Mouse (Mus musculus): ENCODE results near the gene Dus3l.

Gene Dus3l

DNA sequence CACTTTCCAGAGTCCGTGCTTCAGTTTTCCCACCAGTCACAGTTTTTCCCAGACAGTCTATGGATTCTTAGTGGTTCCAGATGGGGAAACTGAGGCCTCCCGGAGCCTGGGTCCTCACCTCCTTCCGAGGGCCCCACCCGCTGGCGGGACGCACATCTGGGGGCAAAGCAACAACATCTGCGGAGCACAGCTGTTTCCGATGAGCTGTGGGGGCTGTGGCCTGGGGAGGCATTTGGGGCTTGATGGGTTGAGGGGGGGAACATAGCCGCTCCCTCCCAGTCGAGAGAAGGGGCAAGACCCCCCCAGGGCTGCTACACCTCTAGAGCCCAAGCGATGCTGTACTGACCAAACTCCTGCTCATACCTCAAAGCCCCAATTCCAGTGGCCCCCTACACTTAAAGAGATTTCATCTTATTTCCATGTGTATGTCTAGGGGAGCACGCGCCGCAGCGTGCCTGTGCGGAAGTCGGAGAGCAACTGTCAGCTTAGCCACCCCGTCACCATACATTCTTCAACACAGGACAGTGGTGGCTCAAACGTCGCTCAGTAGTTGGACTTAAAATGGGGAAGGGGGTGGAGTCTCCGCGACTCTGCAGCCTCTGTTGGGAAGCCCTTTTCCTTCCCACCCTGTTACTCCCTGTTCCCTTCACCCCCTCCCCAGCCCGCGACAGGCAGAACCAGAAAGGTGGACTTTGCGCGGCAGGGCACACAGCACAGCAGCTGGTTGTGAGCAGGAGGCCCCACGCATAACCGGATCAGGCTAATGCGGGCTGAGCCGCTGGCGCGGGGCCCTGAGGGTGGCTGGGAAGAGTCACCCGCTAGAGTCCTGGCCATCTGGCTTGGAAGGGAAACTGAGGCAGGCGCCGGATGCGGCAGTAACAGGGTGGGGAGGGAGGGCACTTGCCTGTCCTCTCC lies 10.0 kb upstream of the Dus3l start:
- DNase-seq (ENCODE audit: low read depth, low spot score), result peak; percentile 45

DNA sequence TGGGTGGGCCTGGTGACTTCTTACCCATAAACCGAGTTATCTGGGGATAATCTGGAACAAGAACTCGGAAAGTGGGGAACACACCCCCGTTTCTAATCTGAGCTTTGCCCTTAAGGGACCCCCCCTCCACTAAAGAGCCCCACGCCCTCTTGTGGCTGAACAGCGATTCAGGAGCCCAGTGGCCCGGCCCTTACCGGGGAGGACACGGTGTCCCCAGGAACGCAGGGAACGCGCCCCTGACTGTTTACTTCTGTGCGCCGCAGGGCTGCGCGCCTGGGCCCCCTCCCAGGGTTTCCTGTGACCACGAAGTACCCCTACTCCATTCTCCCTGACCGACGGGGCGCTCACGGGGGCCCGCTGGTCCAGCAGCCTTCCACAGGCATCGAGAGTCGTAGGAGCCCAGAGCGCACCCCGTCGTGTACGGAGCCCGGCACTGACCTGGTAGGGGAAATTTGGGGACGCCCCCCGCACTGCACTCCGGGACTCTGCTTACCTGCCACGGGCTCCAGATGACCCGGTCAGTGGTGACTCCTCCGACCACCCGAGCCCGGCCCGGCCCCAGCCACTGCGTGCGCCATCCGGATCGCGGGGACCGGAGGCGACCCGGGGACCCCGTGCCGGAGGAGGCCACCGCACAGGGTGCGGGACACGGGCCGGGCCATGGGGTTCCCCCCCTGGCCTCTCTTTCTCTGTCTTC lies 7.7 kb upstream of the Dus3l start:
- no peak for DNase-seq (ENCODE audit: low read depth, low spot score)

DNA sequence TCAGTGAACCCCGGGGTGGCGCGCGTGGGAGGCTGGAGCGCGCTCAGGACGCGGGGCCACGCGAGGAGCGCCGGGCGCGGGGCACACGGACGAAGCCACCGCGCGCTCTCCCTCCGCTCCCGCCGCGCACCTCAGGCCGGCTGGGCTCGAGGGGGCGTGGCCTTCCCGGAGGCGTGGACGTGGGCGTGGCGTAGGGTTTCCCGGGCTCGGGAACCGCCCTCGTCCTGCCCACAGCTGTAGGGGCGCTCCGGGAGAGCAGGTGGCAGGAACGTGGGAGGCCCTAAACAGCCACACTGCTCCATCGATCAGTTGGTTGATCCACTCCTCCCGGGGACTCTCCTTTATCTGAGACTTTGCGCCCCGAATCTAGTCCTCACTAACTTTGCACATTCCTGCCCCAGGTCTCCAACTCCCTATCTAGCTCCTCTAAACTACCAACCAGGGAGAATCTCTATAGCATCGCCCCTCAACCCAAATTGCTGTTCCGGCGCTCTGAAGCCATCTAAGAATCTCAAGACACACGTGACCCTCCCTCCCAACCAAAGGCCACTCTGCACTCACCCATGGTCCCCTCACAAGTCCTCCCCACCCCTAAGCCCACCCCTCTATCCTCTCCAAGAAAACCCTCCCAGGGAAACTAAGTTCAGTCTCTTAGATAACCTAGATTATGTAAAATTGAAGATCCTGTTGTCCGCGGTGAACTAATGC lies 7.0 kb upstream of the Dus3l start, which contains the start of gene Nrtn:
Gene Nrtn, minus strand, starts transcription at position 115 of the 708 bp plus-strand sequence.
- peak; percentile 82 for DNase-seq (ENCODE audit: low read depth, low spot score)

DNA sequence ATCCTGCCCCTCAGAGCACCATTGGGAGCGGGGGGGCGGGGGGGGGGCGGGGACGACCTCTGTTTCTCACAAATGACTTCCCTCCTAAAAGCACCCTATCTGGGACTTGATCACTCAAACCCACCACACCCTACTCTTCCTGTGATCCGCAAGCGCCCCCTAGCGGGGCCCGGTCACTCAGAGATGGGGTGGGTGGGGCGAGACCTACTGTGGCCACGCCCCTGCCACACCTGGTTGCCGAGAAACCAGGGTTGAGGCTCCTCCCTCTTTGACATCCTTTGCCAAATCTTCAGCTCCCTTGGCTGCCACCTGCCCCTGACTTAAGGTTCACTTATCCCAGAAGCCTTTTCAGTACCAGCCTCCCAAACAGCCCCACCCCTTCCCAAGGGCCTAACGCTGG lies 6.4 kb upstream of the Dus3l start:
- DNase-seq (ENCODE audit: low read depth, low spot score), result peak; percentile 36

DNA sequence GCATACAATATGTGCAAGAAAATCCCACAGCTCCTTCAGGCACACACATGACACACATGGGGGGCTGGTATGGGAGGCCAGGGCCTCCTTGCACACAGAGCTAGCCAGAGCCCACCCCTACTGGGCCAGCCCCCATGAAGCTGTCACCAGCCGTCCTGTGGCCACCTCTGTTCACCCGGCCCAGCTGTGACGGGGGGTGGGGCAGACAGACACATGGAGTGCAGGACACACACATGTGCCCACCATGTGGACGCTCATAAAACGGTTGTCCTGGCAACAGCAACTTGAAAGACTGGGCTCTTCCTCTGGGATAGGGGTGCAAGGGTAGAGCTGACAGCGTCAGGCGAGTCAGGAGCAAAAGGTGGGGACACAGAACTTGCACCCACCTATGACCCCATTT lies 5.3 kb upstream of the Dus3l start:
- DNase-seq (ENCODE audit: low read depth, low spot score), result no peak

DNA sequence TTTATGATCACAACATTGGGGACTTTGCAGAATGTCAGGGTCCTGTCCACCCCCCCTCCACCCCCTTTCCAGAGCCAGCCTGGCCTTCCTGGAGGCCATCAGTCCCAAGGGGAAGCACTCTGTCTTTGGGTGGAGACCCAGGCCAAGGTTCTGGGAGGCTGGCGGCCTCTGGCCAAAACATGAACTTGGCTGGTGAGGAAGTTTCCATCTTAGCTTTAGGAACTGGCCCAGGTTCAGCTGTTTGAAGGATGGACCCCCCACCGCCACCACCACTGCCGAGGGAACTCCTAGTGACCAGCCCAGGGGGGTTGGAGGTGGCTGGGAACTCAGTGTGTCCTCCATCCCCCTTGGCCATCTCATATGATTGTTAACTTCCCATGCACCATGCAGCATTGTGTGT lies 3.5 kb upstream of the Dus3l start:
- DNase-seq (ENCODE audit: low read depth, low spot score), result no peak

DNA sequence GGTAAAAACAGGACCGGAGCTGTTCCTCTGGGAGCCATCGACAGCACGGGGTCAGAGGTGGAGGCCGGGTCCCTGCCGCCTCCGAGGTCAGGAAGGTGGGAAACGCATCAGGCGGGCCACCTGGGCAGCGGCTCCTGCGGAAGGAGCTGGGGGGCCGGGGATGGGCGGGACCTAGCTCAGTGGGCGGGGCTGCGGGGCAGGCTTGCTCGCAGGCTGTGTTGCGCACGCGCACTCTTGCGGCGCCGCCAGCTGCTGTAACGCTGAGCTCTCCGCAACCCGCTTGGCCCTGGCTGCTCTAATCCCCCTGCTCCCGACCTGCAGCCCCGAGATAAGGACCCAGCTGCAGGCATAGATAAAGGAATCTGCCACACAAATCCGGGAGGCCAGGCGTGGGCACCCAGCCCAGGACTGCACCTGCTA lies 2.6 kb upstream of the Dus3l start:
- DNase-seq (ENCODE audit: low read depth, low spot score), result peak; percentile 90

DNA sequence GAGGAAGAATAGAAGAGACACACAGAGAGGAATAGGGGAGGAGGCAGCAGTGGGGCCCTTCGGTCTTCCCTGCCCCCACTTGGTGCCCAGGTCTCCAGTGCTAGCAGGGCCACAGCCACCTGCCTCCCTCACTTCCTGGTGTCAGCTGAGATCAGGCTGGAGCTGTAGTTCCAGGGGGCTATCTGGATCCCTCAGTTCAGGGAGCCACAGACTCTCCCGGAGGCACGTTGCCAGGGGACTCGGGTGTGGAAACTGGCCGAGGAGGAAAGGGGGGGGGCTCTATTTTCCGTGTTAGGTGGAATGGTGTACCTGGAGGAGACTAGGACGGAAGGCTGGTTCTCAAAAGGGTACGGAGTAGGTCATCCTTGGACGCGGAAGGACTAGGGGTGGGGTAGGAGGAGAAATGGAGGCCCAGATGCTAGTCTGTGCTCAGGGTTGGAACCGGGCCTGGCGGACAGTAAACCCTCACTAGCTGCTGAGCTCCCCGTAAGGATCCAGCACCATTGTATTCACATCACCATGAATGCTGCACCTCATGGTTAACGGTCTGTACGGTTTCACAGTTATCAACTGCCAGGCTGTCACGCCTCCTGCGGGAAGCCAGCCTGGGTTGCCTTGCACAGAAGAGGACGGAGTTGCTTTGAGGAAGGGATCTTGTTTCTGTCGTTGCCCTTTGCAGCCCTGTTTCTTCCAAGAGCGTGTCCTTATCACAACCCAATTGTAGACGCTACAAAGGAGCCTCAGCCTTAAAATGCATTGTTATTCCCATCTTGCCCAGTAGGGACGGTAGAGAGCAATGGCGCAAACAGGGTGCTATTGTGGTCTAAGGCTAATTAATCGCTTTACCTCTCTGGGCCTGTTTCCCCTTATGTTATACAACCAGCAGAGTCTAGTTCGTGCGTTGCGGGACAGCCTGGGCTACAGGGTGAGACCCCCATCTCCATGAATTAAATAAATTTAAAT lies 1.5 kb upstream of the Dus3l start:
- DNase-seq (ENCODE audit: low read depth, low spot score), result no peak

DNA sequence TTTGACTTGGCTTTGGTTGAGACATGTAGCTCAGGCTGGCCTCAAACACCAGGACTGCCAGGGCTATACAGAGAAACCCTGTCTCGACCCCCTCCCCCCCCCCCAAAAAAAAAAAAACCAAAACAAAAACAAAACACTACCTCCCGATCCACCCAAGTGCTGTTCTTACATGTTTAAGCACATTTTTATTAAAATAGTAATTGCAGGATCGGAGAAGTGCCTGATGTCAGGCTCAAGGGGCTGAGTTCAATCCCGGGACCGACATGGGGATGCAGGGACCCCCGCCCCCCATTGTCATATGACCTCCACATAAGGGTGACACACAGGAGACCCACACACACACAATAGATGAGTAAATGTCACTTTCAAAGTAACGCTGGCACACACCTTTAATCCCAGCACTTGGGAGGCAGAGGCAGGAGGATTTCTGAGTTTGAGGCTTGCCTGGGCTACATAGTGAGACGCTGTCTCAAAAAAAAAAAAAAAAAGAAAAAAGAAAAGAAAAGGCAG lies 761 bp upstream of the Dus3l start:
- no peak for DNase-seq (ENCODE audit: low read depth, low spot score)

DNA sequence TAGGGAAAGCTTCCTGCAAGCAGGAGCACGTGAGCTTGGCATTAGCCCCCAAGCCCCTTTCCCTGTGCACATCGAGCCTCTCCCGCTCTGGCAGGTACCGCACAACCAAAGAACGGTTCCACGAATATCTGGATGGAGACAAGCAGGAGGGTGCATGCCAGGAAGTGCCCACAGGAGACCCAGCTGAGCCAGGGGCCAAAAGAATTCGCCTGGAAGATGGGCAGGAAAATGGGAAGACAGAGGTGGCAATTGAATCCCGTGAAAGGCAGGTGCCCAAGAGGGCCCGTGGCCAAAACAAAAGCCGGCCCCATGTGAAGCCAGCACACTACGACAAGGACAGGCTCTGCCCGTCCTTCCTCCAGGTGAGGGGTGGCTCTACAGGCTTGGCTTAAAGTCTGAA lies 874 bp downstream of the Dus3l start:
- DNase-seq (ENCODE audit: low read depth, low spot score), result no peak

DNA sequence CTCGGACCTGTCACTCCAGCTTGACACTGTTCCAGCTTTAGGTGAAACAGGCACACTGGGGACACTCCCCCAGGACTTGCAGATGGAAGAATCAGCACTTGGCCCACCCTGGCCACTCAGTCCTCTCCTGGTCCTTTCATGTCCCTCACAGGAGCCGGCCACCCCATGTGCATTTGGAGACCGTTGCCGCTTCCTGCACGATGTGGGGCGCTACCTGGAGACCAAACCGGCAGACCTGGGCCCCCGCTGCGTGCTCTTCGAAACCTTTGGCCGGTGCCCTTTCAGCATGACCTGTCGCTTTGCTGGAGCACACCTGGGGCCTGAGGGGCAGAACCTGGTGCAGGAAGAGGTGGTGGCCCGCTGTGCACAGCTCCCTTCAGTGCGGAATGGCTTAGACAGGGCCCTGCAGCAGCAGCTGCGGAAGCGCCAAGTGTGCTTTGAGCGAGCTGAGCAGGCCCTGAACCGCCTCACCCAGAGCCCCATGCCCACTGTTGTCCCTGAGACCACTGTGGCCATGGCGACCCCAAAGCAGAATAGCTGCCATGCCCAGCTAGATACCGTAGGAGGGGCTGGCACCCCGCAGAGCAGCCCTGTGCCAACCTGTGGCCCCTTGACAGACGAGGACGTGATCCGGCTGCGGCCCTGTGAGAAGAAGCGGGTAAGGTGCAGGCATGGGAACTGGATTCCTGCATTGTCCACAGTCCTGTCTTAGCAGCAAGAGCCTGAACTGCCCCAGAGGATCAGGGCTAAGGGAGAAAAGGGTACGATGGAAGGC lies 2.3 kb downstream of the Dus3l start:
- DNase-seq (ENCODE audit: low read depth, low spot score), result no peak

DNA sequence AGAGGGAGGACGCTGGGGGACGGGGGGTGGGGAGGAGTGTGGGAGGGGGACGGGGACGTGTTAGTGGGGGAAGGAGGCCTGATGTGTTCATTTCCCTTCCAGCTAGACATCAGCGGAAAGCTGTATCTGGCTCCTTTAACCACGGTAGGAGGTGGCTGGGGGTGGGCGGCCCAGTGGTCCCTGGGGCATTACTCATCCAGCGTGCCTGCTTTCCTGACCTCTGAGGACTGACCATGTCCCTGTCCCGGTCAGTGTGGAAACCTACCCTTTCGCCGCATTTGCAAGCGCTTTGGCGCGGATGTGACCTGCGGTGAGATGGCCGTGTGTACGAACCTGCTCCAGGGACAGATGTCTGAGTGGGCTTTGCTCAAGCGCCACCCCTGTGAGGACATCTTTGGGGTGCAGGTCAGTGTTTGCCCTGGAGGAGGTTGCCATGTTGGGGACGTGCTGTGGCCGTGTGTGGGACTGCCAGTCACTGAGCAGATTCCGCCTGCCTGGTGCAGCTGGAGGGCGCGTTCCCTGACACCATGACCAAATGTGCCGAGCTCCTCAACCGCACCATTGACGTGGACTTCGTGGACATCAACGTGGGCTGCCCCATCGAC lies 3.1 kb downstream of the Dus3l start:
- no peak for DNase-seq (ENCODE audit: low read depth, low spot score)

DNA sequence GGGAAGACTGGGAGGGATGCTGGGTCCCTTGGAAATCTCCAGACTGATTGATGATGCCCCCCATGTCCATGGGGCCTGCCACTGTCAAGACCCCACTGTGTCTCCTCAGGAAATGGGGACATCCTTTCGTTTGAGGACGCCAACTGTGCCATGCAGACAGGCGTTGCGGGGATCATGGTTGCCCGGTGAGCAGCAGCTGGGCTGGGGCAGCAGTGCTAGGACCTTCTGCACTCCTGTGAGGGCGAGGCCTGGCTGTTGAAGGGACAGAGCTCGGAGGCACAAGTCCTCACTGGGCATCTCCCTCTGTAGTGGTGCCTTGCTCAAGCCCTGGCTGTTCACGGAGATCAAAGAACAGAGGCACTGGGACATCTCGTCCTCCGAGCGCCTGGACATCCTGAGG lies 4.4 kb downstream of the Dus3l start:
- no peak for DNase-seq (ENCODE audit: low read depth, low spot score)

DNA sequence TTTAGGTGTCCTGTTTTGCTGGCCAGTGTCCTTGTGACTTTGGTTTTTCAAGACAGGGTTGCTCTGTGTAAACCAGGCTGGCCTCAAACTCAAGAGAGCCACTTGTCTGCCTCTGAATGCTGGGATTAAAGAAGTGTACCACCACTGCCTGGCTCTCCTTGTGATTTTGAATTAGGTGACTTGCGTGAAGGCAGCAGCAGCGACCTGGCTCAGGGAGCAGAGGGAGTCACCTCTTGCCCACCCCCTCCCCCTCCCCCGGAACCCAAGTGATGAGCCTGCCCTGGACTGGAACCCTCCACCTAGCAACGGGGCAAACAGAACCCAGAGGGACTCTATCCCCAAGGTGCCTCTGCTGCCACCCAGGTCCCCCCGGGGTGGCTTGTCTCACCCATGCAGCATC lies 5.4 kb downstream of the Dus3l start, which contains the start of gene Prr22:
Gene Prr22, plus strand, starts transcription at position 301 of the 400 bp plus-strand sequence.
- no peak for DNase-seq (ENCODE audit: low read depth, low spot score)

DNA sequence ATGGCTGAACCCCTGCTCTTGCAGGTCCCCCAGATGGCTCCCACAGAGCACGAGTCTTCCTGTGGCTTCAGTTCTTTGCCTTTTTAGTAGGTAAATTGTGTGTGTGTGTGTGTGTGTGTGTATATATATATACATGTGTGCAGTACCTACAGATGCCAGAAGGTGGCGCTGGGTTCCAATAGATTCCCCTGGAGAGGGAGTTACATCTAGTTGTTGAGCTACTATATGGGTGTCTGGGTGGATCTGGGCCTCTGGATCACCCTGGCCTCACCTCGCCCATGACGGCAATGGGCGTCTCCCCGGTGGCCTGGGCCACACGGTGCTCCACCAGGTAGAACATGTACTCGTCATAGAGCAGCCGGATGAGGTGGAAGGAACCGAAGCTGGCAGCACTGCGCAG lies 13.0 kb downstream of the Dus3l start:
- no peak for DNase-seq (ENCODE audit: low read depth, low spot score)

DNA sequence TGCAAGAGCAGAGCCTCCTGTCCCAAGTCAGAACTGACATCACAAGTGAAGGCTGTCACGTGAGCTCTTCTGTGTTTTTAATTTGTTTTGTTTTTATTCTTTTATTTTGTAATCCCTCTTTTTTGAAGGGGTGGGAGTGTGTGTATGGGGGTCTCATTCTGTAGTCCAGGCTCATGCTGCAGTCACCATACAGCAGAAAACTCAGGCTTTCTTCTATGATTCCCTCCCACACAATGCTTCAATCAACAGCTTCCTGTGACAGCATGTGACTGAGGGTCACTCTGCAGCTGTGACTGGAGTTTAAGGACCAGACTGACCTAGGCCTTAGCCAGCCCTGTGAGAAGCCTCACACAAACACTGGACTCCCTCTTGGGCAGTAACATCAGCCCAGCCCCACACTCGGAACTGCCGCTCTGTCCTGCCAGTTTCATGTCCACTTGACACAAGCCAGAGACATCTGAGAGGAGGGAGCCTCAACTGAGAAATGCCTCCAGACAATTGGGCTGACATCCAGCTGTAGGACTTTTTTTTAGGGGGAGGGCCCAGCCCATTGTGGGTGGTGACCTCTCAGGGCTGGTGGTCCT lies 14.3 kb downstream of the Dus3l start:
- DNase-seq (ENCODE audit: low read depth, low spot score), result no peak

DNA sequence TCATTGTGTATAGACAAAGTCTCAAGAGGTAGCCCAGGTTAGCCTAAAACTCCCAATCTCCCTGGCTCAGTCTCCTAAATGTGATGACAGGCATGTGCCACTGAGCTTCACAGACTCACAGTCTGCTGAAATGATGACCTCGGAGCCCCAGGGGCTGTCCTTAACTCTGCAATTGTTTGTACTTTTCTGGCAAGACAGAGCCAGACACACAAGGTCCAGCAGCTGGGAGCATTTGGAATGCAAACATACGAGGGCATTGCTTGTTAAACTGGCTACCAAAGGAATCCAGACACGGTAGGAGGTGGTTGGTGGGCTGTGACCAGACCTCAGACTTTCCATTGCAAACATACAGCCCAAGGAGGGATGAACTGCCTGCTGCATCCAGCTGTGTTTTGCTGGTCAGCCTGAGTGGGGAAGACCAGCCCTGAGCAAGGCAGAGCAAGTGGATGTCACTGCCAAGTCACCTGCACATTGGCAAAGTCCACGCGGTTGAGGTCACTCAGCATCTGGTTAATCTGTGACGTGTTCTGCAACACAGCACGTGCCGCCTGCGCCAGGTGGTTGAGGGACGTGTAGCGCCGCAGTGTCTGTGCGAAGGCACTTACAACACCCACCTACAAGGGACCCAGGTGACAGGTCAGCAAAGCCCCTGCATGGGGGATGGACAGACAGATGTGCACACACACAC lies 15.9 kb downstream of the Dus3l start:
- DNase-seq (ENCODE audit: low read depth, low spot score), result no peak

DNA sequence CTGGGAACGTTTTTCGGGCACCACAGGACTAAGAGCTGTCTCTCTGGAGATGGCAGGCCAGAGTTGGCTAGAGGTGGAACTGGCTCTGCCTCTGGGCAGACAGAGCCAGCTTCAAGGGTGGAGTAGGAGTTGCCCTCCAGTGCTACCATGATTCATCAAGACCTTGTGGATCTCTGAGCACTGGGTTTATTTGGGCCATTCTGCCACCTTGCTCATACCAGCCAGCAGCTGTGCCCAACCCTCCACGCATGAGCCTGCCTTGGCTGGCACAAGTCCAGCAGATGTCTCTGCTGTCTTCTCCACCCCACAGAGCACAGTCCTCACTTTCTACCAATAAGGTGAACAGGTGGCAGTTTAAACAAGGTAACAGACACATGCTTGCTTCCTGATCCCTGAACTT lies 24.3 kb downstream of the Dus3l start:
- no peak for DNase-seq (ENCODE audit: low read depth, low spot score)

DNA sequence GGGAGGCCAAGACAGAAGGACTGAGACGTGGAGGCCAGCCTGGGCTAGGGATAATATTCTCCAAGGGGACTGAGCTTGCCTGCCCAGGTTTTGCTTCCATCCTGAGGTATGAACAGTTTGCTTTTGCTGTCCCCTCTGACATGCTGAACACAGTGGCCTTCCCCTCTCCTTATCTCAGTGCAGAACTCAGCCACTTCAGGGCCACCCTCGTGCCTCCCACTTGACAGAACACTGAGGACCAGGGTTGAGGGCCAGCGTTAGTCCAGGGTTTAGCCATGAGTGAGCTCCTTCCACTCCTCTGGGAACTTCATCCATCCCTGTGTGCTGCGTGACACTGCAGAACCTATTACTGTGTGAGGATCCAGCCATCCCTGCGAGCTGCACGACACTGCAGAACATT lies 24.7 kb downstream of the Dus3l start:
- DNase-seq (ENCODE audit: low read depth, low spot score), result no peak

Measured in retina, postnatal 7 days (tissue).